Mouse (Mus musculus): ENCODE results near the gene C2cd4d.

C2cd4d gene

DNA sequence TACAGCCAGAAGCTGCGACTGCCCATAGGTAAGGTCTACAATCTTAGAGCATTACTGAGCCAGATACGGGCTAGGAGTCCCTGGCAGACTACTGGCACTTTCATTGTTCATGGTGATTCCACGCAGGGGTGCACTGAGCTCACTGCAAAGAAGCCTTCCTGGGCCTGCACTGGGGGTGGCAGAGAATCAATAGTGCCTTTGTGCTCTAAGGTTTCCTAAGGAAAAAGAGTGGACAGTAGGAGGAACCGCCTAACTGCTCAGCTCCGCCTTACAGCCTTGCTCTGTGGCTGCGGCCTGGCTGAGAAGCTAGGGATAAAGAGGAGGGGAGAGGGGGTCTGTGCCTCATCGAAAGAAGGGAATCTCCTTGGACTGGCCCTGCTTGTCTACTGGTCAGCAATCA lies at the start of gene C2cd4d:
Gene C2cd4d, plus strand, starts transcription at position 301 of the 400 bp plus-strand sequence.
- DNase-seq (ENCODE audit: low read depth in 2 of 2, low spot score in 2 of 2) = no peak

DNA sequence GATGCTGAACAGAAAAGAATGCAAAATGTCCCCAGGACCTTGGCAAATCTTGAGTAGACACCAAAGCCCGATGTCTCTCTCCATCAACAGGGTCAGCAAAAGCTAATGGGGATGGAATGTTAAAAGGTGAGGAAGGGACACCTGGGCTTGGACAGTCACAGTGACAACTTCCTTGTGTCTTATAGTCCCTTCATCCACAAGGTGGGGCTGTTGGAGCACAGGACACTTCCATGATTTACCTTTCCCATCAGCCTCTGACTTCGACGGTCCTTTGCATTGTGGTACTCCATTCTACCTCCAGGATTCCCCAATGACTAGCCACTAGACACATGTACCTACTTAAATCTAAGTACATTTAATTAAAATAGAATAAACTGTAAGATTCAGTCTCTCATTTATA lies 33.6 kb upstream of the C2cd4d start:
- DNase-seq (ENCODE audit: low read depth in 2 of 2, low spot score in 2 of 2) = no peak

DNA sequence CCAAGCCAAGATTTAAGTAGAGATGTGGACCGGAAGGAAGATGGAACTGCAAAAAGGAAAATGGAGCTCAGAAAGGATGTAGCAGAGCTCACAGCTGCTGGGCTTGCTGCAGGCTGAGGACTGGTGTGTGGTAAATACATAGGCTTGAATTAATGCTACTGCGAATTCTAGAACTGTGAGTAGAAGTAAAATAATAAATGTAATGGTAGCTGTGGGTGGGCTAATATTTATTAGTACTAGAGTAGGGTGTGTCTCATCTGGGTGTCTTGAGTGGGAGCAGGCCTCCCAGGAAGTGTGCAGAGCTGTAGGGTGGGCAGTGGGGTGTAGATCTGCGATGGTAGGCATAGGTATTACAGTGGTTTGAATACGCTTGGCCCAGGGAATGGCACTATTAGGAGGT lies 27.8 kb upstream of the C2cd4d start:
- DNase-seq (ENCODE audit: low read depth in 2 of 2, low spot score in 2 of 2) = no peak

DNA sequence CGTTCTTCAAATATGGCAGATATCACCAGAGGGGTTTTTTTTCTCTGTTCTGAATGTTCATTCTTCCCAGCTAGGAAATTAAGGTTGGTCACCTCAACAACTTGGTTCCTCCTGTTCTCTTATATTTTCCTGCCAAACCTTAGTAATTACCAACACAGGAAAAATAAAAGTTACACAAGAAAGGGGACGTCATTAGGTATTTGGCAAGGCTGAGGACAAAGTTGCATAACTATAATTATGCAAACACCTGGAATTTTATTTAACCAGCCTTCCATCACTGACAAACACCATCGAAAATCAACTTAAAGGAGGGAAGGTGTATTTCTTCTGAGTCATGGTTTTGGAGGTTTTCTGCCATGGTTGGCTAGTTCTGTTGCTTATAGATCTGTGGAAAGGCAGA lies 23.7 kb upstream of the C2cd4d start:
- no peak for DNase-seq (ENCODE audit: low read depth in 2 of 2, low spot score in 2 of 2)

DNA sequence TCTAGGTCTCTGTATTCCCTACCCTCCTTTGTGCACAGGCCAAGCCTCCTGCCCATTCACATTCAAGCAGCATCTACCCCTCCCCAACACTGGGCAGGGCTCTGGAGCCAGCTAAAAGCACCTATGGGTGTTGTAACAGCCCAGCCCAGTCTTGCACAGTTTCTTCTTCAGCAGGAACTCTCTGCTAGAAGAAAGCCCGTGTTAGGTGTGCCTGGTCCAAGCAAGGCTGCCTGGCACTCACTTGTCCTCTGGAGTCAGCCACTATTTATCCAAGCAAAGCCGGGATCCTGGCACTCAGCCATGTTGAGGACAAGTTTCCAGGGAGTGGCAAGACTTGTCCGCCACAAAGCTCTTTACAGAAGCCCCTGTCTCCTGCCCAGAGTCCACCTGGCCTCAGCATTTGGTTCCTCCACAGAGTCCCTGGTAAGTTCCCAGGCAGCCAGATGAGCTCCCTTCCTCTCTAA lies 20.2 kb upstream of the C2cd4d start, which contains the start of gene Them5:
Gene Them5, plus strand, starts transcription at position 141 of the 464 bp plus-strand sequence.
- no peak for DNase-seq (ENCODE audit: low read depth in 2 of 2, low spot score in 2 of 2)

DNA sequence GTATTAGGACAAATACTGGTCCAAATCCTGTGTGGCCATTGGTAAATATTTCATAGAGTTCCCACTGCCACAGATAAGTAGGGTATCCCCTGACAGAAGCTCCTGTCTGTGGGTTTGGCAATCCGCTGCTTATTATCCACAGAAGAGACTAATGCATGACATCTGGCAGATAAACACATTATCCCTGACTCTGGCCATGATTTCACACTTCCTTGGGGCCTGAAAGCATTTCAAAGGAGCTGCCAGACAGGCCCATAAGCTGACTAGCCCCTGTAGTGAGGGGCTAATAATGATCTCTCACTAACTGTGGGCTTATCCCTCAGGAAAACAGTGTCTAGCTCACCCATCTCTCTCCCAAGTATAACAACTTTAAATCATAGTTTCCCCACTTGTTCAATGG lies 19.7 kb upstream of the C2cd4d start:
- no peak for DNase-seq (ENCODE audit: low read depth in 2 of 2, low spot score in 2 of 2)

DNA sequence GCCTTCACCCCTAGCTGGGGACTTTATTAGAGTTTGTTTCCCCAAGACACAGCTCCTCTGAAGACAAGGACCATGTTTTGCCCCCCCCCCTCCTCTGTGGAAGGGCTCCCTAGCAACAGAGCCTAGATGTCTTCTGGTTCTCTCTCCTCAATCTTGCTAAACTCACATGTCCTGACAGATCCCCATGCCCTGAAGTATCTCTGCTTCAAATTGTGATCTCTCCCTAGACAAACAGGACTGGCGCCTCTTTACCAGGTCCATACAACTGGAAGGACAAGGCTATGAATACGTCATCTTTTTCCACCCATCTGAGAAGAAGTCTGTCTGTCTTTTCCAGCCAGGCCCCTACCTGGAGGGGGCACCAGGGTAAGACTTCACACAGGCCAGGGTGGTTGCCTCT lies 18.1 kb upstream of the C2cd4d start:
- no peak for DNase-seq (ENCODE audit: low read depth in 2 of 2, low spot score in 2 of 2)

DNA sequence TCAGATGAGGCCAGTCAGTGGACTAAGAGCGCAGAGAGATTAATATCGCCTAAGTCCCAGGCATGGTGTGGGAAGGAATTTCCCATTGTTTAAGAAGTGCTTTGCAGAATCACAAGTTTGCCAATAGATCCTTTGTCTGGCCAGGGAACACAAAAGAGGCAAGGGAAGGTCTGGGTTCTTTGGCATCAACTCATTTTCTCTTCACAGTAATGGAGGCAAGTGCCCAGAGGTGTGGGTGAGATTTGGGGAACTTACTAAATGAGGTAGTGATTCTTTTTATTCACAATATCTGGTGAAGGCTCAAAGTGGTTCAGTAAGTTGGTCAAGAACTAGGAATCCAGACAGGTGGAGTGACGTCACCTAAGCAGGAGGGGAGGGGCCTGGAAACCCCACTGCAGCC lies 17.3 kb upstream of the C2cd4d start:
- no peak for DNase-seq (ENCODE audit: low read depth in 2 of 2, low spot score in 2 of 2)

DNA sequence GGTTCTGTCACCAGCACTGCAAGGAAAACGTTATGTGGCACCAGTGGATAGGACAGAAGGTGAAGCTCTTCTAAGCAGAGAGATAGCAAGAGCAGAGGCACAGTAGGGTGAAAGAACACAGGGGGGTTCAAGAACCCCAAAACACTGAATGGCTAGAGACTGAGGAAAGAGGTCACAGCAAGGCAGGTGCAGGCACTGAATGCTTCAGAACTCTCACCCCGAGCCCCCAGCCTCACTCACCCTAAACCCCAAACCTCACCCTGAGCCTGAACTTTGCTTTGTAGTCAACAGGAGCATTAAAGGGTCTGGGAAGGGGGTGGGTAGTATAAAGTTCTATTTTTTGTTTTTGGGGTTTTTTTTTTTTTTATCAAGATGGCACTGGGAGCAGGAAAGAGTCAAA lies 14.1 kb upstream of the C2cd4d start:
- no peak for DNase-seq (ENCODE audit: low read depth in 2 of 2, low spot score in 2 of 2)

DNA sequence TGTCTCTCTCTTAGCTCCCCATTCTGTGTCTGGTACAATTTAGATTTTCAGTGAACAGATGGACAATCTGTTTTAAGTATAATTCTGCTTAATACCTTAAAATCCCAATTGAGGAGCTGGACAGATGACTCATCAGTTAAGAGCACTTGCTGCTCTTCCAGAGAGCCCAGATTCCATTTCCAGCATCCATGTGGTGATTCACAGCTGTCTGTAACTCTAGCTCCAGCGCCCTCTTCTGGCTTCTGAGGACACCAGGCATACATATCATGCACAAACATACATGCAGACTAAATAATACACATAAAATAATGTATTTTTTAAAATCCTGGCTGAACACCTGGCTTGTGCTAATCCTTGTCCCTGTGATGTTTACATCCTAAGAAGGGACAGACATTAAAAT lies 1.4 kb upstream of the C2cd4d start:
- DNase-seq (ENCODE audit: low read depth in 2 of 2, low spot score in 2 of 2) = no peak

DNA sequence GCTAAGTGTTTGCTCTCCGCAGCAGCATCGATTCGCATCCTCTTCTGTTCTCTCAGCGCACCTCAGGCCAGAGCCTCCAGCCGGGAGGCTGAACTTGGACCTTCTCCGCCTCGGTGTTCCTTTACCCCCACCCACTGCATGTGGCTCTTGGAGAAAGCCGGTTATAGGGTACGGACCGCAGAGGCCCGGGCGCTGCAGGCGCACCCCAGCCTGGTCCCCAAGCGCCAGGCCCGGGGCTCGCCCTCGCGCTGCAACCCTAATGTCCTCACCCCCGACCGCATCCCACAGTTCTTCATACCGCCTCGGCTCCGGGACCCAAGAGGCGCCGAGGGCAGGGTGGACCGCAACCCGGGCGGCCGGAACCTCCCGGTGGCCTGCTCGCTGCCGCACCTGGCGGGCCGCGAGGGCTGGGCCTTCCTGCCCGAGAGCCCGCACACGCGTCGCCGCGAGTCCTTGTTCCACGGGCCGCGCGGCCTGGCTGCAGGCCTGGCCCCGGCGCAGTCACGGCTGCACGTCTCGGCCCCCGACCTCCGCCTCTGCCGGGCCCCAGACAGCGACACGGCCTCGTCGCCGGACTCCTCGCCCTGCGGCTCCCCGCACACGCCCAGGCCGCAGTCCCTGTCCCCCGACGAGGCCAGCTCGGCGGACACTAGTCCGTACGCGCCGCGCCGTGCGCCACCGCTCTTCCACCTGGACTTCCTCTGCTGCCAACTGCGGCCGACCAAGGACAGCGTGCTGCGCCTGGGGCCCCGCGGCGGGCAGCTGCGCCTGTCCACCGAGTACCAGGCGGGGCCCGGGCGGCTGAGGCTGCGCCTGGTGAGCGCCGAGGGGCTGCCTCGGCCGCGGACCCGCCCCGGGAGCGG lies 1.3 kb downstream of the C2cd4d start:
- no peak for DNase-seq (ENCODE audit: low read depth in 2 of 2, low spot score in 2 of 2)

DNA sequence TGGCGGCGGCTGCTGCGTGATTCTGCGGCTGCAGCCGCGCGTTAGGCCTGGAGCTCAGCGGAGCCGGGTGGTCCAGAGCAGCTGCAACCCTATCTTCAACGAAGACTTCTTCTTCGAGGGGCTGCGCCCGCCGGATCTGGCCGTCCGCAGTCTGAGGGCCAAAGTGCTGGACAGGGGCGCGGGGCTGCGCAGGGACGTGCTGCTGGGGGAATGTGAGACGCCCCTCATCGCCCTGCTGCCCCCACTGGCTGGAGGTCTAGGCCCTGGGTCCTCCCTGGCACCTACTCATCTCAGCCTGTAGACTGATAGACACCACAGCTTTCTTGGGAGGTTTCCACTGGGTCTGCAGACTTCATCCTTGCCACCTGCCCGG lies 1.9 kb downstream of the C2cd4d start:
- no peak for DNase-seq (ENCODE audit: low read depth in 2 of 2, low spot score in 2 of 2)

DNA sequence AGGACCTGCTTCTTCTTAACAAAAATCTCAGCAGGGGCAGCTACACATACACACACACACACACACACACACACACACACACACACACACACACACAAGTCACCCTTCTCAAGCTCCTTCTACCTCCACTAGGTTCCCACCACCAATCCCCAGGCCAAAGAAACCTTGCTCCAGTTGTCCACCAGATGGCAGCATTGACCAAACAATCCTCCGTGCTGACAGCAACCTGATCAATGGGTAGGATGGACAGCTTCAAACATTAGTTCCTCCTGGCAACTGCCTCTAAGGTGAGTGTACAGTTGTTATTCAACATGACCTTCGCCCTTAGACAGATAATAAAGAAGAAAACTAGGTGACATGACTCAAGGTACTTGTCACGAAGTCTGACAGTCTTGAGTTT lies 4.5 kb downstream of the C2cd4d start:
- peak; percentile 72 to 81 for DNase-seq (ENCODE audit: low read depth in 2 of 2, low spot score in 2 of 2)

DNA sequence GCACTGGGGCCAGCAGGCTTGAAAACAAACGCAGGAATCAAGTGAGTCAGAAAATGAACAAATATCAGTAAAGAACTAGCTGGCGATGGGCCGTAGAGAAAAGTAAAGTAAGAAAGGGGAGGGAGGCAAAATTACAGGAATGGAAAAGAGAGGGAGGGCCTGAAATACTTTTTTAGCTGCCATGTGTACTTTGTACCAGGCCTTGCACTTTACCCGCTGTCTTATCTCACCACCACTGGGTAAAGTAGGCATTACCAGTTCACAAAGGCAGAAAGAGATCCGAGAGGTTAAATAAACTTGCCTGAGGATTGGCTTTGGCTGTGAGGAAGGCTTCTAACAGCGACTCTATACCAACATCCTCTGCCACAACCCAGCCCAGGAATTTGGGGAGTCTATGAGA lies 5.3 kb downstream of the C2cd4d start:
- no peak for DNase-seq (ENCODE audit: low read depth in 2 of 2, low spot score in 2 of 2)

DNA sequence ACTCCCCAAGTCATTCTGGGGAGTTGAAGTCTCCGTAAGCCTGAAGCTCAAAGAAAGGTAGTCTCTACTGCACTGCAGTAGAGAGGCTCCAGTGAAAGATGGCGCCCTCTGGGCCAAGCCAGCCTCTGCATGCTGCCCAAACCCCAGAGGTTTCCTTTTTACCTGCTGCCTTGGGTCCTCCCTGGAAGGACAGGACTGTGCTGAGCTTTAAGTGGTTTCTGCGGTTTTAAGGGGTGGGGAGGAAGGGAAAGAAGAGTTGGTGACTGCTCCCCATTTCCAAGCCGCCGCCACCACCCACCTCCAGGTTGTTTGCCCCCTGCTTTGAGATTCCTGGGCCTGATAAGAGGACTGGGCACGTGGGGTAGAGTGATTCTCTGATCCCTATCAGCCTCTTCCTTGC lies 6.4 kb downstream of the C2cd4d start:
- no peak for DNase-seq (ENCODE audit: low read depth in 2 of 2, low spot score in 2 of 2)

DNA sequence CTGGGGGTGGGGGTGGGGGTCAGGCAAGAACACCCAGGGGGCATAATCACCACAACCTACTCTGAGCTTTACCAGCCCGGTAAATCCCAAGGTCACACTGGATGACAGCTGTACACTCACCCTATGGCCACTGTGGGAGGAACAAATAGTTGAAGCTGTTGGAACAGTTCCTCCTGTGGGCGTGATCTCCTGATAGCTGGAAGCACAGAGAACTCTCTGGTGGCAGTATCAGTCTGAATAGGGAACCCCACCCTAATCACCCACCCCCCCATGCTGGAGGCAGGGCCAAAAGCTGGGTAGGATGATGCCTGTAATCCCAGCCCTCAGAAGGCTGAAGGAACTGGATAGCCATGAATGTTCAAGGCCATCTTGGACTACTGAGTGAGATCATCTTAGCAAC lies 7.5 kb downstream of the C2cd4d start:
- DNase-seq (ENCODE audit: low read depth in 2 of 2, low spot score in 2 of 2) = no peak

DNA sequence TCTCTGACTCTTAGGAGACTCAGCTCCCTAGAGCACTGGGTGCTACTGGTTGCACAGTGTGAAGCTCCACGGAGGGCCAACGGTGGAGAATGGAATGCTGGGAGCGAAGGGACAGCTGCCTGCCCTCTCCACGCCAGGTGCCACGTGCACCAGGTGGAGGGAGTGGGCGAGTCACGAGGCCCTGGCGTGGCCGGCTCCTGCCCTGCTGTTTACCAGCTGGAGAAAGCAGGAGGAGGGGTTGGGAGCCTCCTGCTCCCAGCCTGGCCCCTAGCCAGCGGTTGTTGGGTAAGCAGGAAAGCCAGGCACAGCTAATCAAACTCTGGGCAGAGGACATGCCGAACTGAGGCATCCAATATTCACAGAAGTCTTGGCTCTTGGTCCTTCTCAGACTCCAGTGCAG lies 9.4 kb downstream of the C2cd4d start:
- no peak for DNase-seq (ENCODE audit: low read depth in 2 of 2, low spot score in 2 of 2)

DNA sequence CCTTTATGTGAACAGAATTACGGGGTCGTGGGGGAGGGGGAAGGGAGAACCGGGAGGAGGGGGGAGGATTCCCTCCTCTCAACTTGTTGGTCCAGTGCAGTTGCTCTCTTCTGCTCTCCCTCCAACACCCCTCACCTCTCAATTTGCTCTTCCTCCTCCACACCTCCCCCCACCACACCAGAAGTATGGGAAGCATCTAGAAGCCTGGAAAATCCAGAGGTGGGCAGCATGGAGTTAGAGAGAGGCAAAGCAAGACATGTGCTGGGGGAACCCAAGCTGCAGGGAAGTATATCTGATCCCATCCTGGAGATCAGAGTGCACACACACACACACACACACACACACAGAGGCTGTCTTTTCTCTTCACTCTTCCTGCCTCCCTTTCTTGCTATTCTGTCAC lies 9.8 kb downstream of the C2cd4d start:
- no peak for DNase-seq (ENCODE audit: low read depth in 2 of 2, low spot score in 2 of 2)

DNA sequence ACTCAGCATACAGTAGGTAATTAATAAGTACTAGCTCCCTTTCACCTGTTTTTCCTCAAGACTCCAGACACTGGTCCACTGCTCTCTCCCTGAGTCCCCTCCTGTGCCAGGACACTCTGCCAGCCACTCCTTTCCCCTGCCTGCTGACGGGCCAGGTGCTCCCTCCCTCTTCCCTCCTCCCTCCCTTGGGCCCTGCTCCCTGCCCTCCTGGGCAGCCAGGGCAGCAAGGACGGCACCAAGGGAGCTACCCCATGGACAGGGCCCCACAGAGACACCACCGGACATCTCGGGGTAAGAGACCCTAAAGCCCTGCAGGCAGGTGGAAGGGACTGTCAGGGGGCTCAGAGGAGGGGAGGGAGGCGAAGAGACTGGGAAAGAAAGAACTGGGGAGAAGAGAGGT lies 10.4 kb downstream of the C2cd4d start, which contains the start of gene Rorc:
Gene Rorc, plus strand, starts transcription at position 154 of the 400 bp plus-strand sequence.
- no peak for DNase-seq (ENCODE audit: low read depth in 2 of 2, low spot score in 2 of 2)

DNA sequence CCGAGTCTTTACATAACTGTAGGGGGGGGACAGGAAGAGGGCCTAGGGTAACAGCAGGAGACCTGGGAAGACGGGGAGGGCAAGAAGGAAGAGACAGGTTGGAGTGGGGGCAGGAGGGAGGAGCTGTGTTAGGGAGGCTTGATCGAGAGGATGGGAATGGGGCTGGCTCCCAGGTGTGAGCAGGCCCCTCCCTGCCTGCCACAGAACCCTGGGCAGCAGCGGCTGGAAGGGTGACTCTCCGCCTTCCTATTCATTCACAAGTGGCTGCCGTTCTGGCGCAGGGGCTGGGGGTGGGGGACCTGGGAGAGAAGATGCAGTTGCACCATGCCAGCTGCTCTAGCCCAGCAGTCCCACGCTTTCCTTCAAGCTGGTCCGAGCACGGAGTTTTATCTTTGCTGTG lies 10.9 kb downstream of the C2cd4d start:
- no peak for DNase-seq (ENCODE audit: low read depth in 2 of 2, low spot score in 2 of 2)

DNA sequence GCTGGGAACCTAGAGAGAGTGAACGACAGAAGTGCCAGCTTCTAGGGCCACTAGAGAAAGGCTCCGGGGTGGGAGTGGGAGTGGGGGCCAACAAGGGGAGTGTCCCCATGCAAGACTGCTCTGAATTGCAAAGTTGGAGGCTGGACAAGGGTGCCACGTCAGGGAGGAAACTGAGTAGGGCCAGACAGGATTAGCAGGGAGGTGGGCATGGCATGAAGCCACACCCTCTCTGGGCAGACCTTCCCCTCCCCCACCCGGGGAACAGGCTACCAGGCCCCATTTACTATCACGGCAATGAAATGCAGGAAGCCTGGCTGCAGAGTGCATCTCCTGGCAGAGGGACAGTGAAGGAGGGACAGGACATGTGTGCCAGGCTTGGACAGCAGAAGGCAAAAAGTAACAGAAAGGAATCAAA lies 11.4 kb downstream of the C2cd4d start:
- no peak for DNase-seq (ENCODE audit: low read depth in 2 of 2, low spot score in 2 of 2)

DNA sequence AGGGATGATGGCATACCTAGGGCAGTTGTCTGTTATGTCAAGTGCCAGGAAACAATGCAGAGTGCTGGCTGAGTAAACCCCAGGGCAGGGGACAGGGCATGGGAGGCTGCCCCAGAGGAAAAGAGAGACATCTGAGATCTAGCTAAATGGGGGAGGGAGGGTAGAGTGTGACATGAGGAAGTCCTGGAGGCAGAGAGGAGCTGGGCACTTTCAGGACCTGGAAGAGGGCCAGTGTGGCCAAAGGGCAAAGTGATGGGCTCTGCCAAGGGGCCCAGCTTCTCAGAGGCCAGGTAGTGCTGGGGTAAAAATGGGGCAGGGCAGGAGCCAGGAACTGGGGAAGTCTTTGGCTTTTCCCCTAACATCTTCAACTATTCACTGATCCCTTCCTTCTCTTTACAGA lies 12.4 kb downstream of the C2cd4d start:
- no peak for DNase-seq (ENCODE audit: low read depth in 2 of 2, low spot score in 2 of 2)

DNA sequence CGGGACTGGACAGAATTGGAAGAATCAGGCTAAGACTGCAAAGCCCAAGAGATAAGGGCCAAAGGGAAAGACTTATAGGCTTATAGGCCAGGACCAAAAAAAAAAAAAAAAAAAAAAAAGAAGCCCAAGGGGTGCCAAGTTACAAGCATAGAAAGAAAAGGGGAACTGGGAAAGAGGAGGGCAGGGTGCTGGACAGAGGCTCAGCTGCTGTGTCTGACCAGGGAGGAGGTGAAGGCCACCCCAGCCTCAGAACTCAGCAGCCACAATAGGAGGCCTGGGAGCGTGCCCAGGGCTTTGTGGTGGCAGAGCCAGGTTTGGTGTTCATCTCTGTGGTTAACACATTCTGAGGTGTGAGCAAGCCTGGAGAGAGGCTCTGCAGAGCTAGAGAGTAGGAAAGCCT lies 12.9 kb downstream of the C2cd4d start:
- no peak for DNase-seq (ENCODE audit: low read depth in 2 of 2, low spot score in 2 of 2)

Data from CD8-positive naive resting alpha-beta T cell, adult 2 months (primary cell).